Mouse (Mus musculus): ENCODE results near the gene Elp6.

- TF ChIP-seq EP300 (IDR thresholded peaks at IDR 0.05; ENCODE audit: insufficient read depth, low read depth, low read length) (no peak), POLR2A (IDR thresholded peaks at IDR 0.05; ENCODE audit: insufficient read depth, low read length) (no peak), CTCF (IDR thresholded peaks at IDR 0.05; ENCODE audit: low read depth, low read length) (no peak)
Observed at GRCm38 (mm10) chr9:110348899-110349298, 43.9 kb downstream of the Elp6 start.
